Mouse (Mus musculus) liver, embryonic 11.5 days (tissue): Measurements from ENCODE around the gene Akap5. TPM values are rescaled to one million over a fixed set of nuclear protein-coding genes. Genes with fewer than 3 reads are reported as not detected.

Source experiments
- ATAC-seq: fragments of 200-750 bp; cut with Nextera tagmentation; replicated peaks from 2 replicates; pipeline ENCODE4 v1.8.0; 2017; ENCODE audit warnings: moderate number of reproducible peaks, mild to moderate bottlenecking, moderate TSS enrichment, moderate library complexity; ENCODE audit not compliant: low FRiP score
- DNase-seq: peaks from one replicate; pipeline ENCODE4 v3.0.0-alpha.2; 2017; ENCODE audit warnings: low spot score
- H3K27ac ChIP-seq: fragments of 300-500 bp; sonication (generic); 2 replicates; pipeline ENCODE4 v1.5.1; 2014; ENCODE audit warnings: mild to moderate bottlenecking, low read depth, low read length, control low read depth
- H3K27me3 ChIP-seq: fragments of 300-500 bp; sonication (generic); replicated peaks from 2 replicates; pipeline ENCODE4 v1.6.1; 2014; ENCODE audit warnings: low read length, mixed read lengths; ENCODE audit not compliant: control insufficient read depth, insufficient read depth
- H3K36me3 ChIP-seq: fragments of 300-500 bp; sonication (generic); 2 replicates; pipeline ENCODE4 v1.6.1; 2014; ENCODE audit warnings: mild to moderate bottlenecking, low read length, moderate library complexity, mixed read lengths; ENCODE audit not compliant: control insufficient read depth, insufficient read depth
- H3K4me1 ChIP-seq: fragments of 300-500 bp; sonication (generic); replicated peaks from 2 replicates; pipeline ENCODE4 v1.6.1; 2014; ENCODE audit warnings: low read length, mixed read lengths; ENCODE audit not compliant: control insufficient read depth, insufficient read depth
- H3K4me2 ChIP-seq: fragments of 300-500 bp; sonication (generic); 2 replicates; pipeline ENCODE4 v1.6.1; 2014; ENCODE audit warnings: mild to moderate bottlenecking, control low read depth, moderate library complexity
- H3K4me3 ChIP-seq: fragments of 300-500 bp; sonication (generic); 2 replicates; pipeline ENCODE4 v1.5.1; 2014; ENCODE audit warnings: low read depth, low read length, control low read depth
- H3K9ac ChIP-seq: fragments of 300-500 bp; sonication (generic); 2 replicates; pipeline ENCODE4 v1.6.1; 2014; ENCODE audit warnings: low read depth, low read length, control low read depth
- H3K9me3 ChIP-seq: fragments of 300-500 bp; sonication (generic); 2 replicates; pipeline ENCODE4 v1.6.1; 2016; ENCODE audit warnings: low read length, inconsistent platforms, mixed read lengths; ENCODE audit not compliant: control insufficient read depth
- WGBS: fragments of 180-500 bp; shearing (Covaris S2); extraction: QIAGEN DNeasy Blood & Tissue Kit; methylation state at CpG from one replicate; pipeline ENCODE4 v1.1.7; 2014; 5-methylcytosine and 5-hydroxymethylcytosine counted together
- polyA plus RNA-seq: library from polyadenylated mRNA; unstranded; fragments of >200 nt; fragmentation: Nextera tagmentation; extraction: Ambion mirVana; gene quantifications from 2 replicates; pipeline ENCODE4 v1.2.1, GENCODE M21; 2014

Akap5 gene
- polyA plus RNA-seq, 1 experiment from 2014 or later: 2.8 TPM

- Histone ChIP-seq H3K27me3 (no peaks in the 10 kb centered on the region), H3K27ac (no peak overlapping the region), H3K9ac (no peak overlapping the region), H3K36me3 (peaks cover 22% of the 10 kb centered on the region), H3K4me3 (no peak overlapping the region), H3K4me2 (no peak overlapping the region), H3K9me3 (no peaks in the 10 kb centered on the region), H3K4me1 (no peaks in the 10 kb centered on the region)
- ATAC-seq: no peak
- 75% methylated on average over 8 of the region's 8 CpGs for WGBS
- DNase-seq: no peak
These were observed 19.6 kb upstream of the Akap5 start for GRCm38 (mm10) chr12:76305107-76305506.

DNA sequence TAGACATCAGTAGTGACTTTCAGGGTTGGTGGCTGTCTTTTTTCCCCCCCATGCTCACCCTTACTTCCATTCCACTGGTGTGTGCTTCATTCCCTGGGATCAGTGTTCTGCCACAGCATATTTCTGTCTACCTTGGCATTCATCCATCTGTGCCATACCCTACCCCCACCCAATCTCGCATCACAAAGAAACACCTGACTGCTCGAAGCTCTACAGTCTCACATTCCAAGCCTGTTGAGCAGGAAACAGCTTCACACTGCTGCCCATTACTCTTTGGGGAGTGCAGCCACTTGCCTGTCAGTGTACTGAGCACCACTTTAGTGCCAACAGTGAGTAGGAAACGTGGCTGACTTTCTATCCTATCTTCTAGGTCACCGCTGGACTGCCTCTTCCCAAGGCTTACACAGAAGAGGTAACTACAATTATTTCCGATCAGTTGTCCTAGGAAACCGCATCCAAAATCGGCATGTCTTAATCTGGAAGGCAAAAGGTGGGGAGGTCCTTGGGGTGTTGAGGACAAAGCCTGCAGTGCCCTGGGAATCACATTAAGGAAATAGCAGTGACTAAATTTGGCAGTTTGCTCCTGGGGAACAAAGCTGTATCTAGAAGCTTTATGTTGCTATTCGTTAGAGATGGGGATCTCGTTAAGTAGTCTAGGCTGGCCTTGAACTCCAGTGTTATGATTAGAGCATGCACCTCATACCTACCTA is 17.7 kb upstream of the Akap5 start:
- ATAC-seq (no peak), DNase-seq (no peak)
- no peak overlapping the region for H3K9ac ChIP-seq
- no peaks in the 10 kb centered on the region for H3K27me3 ChIP-seq
- H3K36me3 ChIP-seq: peaks cover 28% of the 10 kb centered on the region
- H3K4me3 ChIP-seq: no peak overlapping the region
- no peaks in the 10 kb centered on the region for H3K9me3 ChIP-seq
- no peak overlapping the region for H3K27ac ChIP-seq
- H3K4me2 ChIP-seq: no peak overlapping the region
- peaks cover 5% of the 10 kb centered on the region; the same call in 1 of the 2 replicates for H3K4me1 ChIP-seq
- 87% methylated on average over 9 of the region's 9 CpGs for WGBS

DNA sequence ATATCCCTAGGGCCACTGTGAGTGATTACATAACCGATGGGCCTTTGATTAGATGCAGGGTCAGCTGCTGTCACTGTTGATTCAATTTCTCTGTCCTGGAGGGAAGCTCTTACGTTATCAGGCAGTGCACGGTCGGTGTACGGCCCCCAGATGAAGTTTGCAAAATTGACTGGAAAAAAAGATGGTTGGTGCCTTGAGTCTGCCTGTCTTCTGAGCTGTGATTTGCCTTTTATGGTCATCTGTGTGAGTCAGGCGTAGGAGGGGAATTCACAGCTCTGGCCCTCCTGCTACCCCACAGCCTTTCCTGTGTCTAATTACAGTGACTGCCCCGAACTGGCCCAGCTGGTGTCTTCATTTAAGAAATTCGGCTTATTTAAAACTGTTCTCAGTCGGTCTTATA is 16.7 kb upstream of the Akap5 start:
- H3K4me2 ChIP-seq: no peak overlapping the region
- DNase-seq (no peak), ATAC-seq (no peak)
- H3K9me3 ChIP-seq: no peaks in the 10 kb centered on the region
- no peak overlapping the region for H3K9ac ChIP-seq
- H3K36me3 ChIP-seq: peaks cover 31% of the 10 kb centered on the region
- no peak overlapping the region for H3K4me3 ChIP-seq
- 46% methylated on average over 9 of the region's 9 CpGs for WGBS
- H3K27me3 ChIP-seq: no peaks in the 10 kb centered on the region
- peaks cover 5% of the 10 kb centered on the region; the same call in 1 of the 2 replicates for H3K4me1 ChIP-seq
- H3K27ac ChIP-seq: no peak overlapping the region

DNA sequence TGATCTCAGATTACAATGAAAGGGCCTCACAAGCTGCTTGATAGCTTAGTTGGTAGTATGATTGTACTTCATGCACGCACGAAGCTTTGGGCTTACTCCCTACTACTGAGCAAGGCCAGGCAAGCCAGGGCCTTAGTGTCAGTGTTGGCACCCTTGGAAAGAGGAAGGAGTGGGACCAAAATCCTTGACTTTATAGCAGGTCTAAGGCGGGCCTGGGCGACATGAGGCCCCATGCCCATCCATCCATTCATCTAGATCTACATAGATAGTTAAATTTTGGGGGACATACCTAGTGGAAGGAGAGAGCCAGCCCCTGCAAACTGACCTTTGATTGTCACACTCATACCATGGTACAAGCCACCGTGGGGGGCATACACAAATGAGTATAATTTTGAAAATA is 16.3 kb upstream of the Akap5 start:
- H3K36me3 ChIP-seq: peaks cover 32% of the 10 kb centered on the region
- H3K4me2 ChIP-seq: no peak overlapping the region
- ATAC-seq (no peak), DNase-seq (no peak)
- no peaks in the 10 kb centered on the region for H3K27me3 ChIP-seq
- H3K9ac ChIP-seq: no peak overlapping the region
- no peaks in the 10 kb centered on the region for H3K9me3 ChIP-seq
- H3K4me3 ChIP-seq: no peak overlapping the region
- 88% methylated on average over 5 of the region's 5 CpGs for WGBS
- H3K27ac ChIP-seq: 0 out of 2 replicates have a peak overlapping the region, but pooled peaks have one; percentile 1
- H3K4me1 ChIP-seq: peaks cover 5% of the 10 kb centered on the region; the same call in 1 of the 2 replicates

GRCm38 (mm10) chr12:76310007-76310406 is 14.7 kb upstream of the Akap5 start:
- no peaks in the 10 kb centered on the region for H3K9me3 ChIP-seq
- H3K36me3 ChIP-seq: peaks cover 39% of the 10 kb centered on the region
- H3K4me1 ChIP-seq: peaks cover 5% of the 10 kb centered on the region; the same call in 1 of the 2 replicates
- H3K4me2 ChIP-seq: no peak overlapping the region
- no peak for DNase-seq
- no peak overlapping the region for H3K9ac ChIP-seq
- ATAC-seq: no peak
- 51% methylated on average over 6 of the region's 6 CpGs for WGBS
- no peaks in the 10 kb centered on the region for H3K27me3 ChIP-seq
- peak overlapping the region; percentile 39; the same call in 1 of the 2 replicates for H3K27ac ChIP-seq
- H3K4me3 ChIP-seq: no peak overlapping the region

GRCm38 (mm10) chr12:76310633-76311032 is 14.1 kb upstream of the Akap5 start:
- 75% methylated on average over 6 of the region's 6 CpGs for WGBS

GRCm38 (mm10) chr12:76311227-76311626 is 13.5 kb upstream of the Akap5 start:
- Histone ChIP-seq H3K27me3 (no peaks in the 10 kb centered on the region), H3K4me2 (no peak overlapping the region), H3K4me1 (peaks cover 5% of the 10 kb centered on the region; the same call in 1 of the 2 replicates), H3K4me3 (no peak overlapping the region), H3K9me3 (no peaks in the 10 kb centered on the region), H3K9ac (no peak overlapping the region), H3K36me3 (peaks cover 38% of the 10 kb centered on the region), H3K27ac (0 out of 2 replicates have a peak overlapping the region, but pooled peaks have one; percentile 0)
- DNase-seq (no peak), ATAC-seq (no peak)
- WGBS: 94% methylated on average over 9 of the region's 9 CpGs

More at GRCm38 (mm10) chr12:76310633-76311032, 14.1 kb upstream of the Akap5 start:
- no peak overlapping the region for H3K4me2 ChIP-seq
- no peak for ATAC-seq
- H3K9me3 ChIP-seq: no peaks in the 10 kb centered on the region
- no peak overlapping the region for H3K4me3 ChIP-seq
- no peak for DNase-seq
- H3K4me1 ChIP-seq: peaks cover 5% of the 10 kb centered on the region; the same call in 1 of the 2 replicates
- H3K36me3 ChIP-seq: peaks cover 41% of the 10 kb centered on the region
- H3K9ac ChIP-seq: no peak overlapping the region
- H3K27me3 ChIP-seq: no peaks in the 10 kb centered on the region
- peak overlapping the region; percentile 39; the same call in 1 of the 2 replicates for H3K27ac ChIP-seq

GRCm38 (mm10) chr12:76311951-76312350 is 12.7 kb upstream of the Akap5 start:
- Histone ChIP-seq H3K27ac (0 out of 2 replicates have a peak overlapping the region, but pooled peaks have one; percentile 0), H3K4me2 (no peak overlapping the region), H3K4me3 (no peak overlapping the region), H3K36me3 (peaks cover 36% of the 10 kb centered on the region), H3K9ac (no peak overlapping the region), H3K4me1 (peaks cover 9% of the 10 kb centered on the region; the same call in 1 of the 2 replicates), H3K27me3 (no peaks in the 10 kb centered on the region), H3K9me3 (no peaks in the 10 kb centered on the region)
- WGBS: 92% methylated on average over 8 of the region's 8 CpGs
- no peak for DNase-seq
- ATAC-seq: no peak; the same call in 1 of the 2 replicates
